Mouse (Mus musculus): ENCODE measurements around the gene Lias. TPM values are rescaled to one million over a fixed set of nuclear protein-coding genes. Genes with fewer than 3 reads are reported as not detected.

Lias gene
- polyA plus RNA-seq, 1 experiment from 2014 or later = 48.6 TPM

- Histone ChIP-seq H3K36me3 (0 out of 2 replicates have a peak, but pooled peaks cover 2% of the 10 kb centered on the region), H3K27me3 (no peaks in the 10 kb centered on the region), H3K4me1 (replicated peaks) (no peaks in the 10 kb centered on the region), H3K9me3 (replicated peaks) (no peaks in the 10 kb centered on the region), H3K27ac (no peak overlapping the region), H3K4me2 (no peak overlapping the region), H3K4me3 (replicated peaks) (no peak overlapping the region), H3K9ac (no peak overlapping the region)
- no peak for DNase-seq
- 63% methylated on average over 7 of the region's 7 CpGs for WGBS (ENCODE audit: insufficient replicate concordance)
- no peak for ATAC-seq (ENCODE audit: low read depth)
Measured at GRCm38 (mm10) chr5:65457086-65457827, 66.0 kb downstream of the Lias start.

GRCm38 (mm10) chr5:65457846-65458245 lies 66.5 kb downstream of the Lias start:
- no peaks in the 10 kb centered on the region for H3K9me3 ChIP-seq (replicated peaks)
- H3K4me2 ChIP-seq = no peak overlapping the region
- no peak for ATAC-seq (ENCODE audit: low read depth)
- no peak overlapping the region for H3K27ac ChIP-seq
- H3K4me3 ChIP-seq (replicated peaks) = no peak overlapping the region
- no peak for DNase-seq
- no peaks in the 10 kb centered on the region for H3K4me1 ChIP-seq (replicated peaks)
- H3K9ac ChIP-seq = no peak overlapping the region
- 48% methylated on average over 5 of the region's 5 CpGs for WGBS (ENCODE audit: insufficient replicate concordance)
- 0 out of 2 replicates have a peak, but pooled peaks cover 2% of the 10 kb centered on the region for H3K36me3 ChIP-seq
- H3K27me3 ChIP-seq = no peaks in the 10 kb centered on the region

GRCm38 (mm10) chr5:65459454-65459853 lies 68.2 kb downstream of the Lias start:
- DNase-seq (no peak), ATAC-seq (ENCODE audit: low read depth) (no peak)
- Histone ChIP-seq H3K27me3 (no peaks in the 10 kb centered on the region), H3K4me2 (no peak overlapping the region), H3K4me3 (replicated peaks) (no peak overlapping the region), H3K27ac (no peak overlapping the region), H3K9ac (no peak overlapping the region), H3K9me3 (replicated peaks) (no peaks in the 10 kb centered on the region), H3K36me3 (no peaks in the 10 kb centered on the region), H3K4me1 (replicated peaks) (no peaks in the 10 kb centered on the region)
- WGBS (ENCODE audit: insufficient replicate concordance) = 80% methylated on average over 3 of the region's 3 CpGs

Other genes with a start within 250 kb of the Lias start
- gene Wdr19, start 191.8 kb upstream of the Lias start, polyA plus RNA-seq (2015; fragmentation: Nextera tagmentation; extraction: Ambion mirVana) = 0.61 and 1.2 TPM in 2 replicates
- gene Rfc1, start 55.8 kb upstream of the Lias start, polyA plus RNA-seq (2015; fragmentation: Nextera tagmentation; extraction: Ambion mirVana) = 52.0 and 62.8 TPM in 2 replicates
- 8.7 and 10.0 TPM in 2 replicates for gene Klb, start 43.2 kb upstream of the Lias start, polyA plus RNA-seq (2015; fragmentation: Nextera tagmentation; extraction: Ambion mirVana)
- gene Rpl9, start 53 bp upstream of the Lias start, polyA plus RNA-seq (2015; fragmentation: Nextera tagmentation; extraction: Ambion mirVana) = 731 and 782 TPM in 2 replicates
- gene Ugdh, start 44.5 kb downstream of the Lias start, polyA plus RNA-seq (2015; fragmentation: Nextera tagmentation; extraction: Ambion mirVana) = 16.7 and 19.0 TPM in 2 replicates
- gene Gm43552, start 101.3 kb downstream of the Lias start, polyA plus RNA-seq (2015; fragmentation: Nextera tagmentation; extraction: Ambion mirVana) = 1.0 TPM in 1 of 2 replicates, not detected in the other
- 34.9 and 39.6 TPM in 2 replicates for gene Smim14, start 145.7 kb downstream of the Lias start, polyA plus RNA-seq (2015; fragmentation: Nextera tagmentation; extraction: Ambion mirVana)
- 116 and 132 TPM in 2 replicates for gene Ube2k, start 145.7 kb downstream of the Lias start, polyA plus RNA-seq (2015; fragmentation: Nextera tagmentation; extraction: Ambion mirVana)

Data from liver, embryonic 13.5 days (tissue).